Mouse (Mus musculus) lung, embryonic 14.5 days (tissue): ENCODE measurements at regions not wholly inside any gene's neighbourhood (a gene's known extent, or its start where the extent isn't known, plus 50 kb on each side); places are given as distances from the start of the nearest gene placed in this dataset.
A peak's percentile ranks its signal among the peaks of the same experiment; 100 is the strongest.

Source experiments
- ATAC-seq: fragments of 200-750 bp; cut with Nextera tagmentation; 2 replicates; pipeline ENCODE4 v1.8.0; 2017; ENCODE audit warnings: mild to moderate bottlenecking, moderate TSS enrichment, moderate library complexity; ENCODE audit not compliant: insufficient read depth
- DNase-seq: peaks from one replicate; pipeline ENCODE4 v3.0.0-alpha.2; 2015
- H3K27ac ChIP-seq: fragments of 300-500 bp; sonication (generic); 2 replicates; pipeline ENCODE4 v1.5.1; 2014; ENCODE audit warnings: low read depth, mild to moderate bottlenecking, moderate library complexity
- H3K27me3 ChIP-seq: fragments of 300-500 bp; sonication (generic); 2 replicates; pipeline ENCODE4 v1.6.1; 2014; ENCODE audit warnings: low read length, control low read depth; ENCODE audit not compliant: insufficient read depth
- H3K36me3 ChIP-seq: fragments of 300-500 bp; sonication (generic); 2 replicates; pipeline ENCODE4 v1.6.1; 2014; ENCODE audit warnings: control low read depth; ENCODE audit not compliant: insufficient read depth
- H3K4me1 ChIP-seq: fragments of 300-500 bp; sonication (generic); 2 replicates; pipeline ENCODE4 v1.6.1; 2014; ENCODE audit warnings: antibody characterized with exemption, control low read depth; ENCODE audit not compliant: insufficient read depth
- H3K4me2 ChIP-seq: fragments of 300-500 bp; sonication (generic); 2 replicates; pipeline ENCODE4 v1.6.1; 2014; ENCODE audit warnings: mild to moderate bottlenecking
- H3K4me3 ChIP-seq: fragments of 300-500 bp; sonication (generic); 2 replicates; pipeline ENCODE4 v1.5.1; 2014; ENCODE audit warnings: low read depth, low read length
- H3K9ac ChIP-seq: fragments of 300-500 bp; sonication (generic); 2 replicates; pipeline ENCODE4 v1.6.1; 2014
- H3K9me3 ChIP-seq: fragments of 300-500 bp; sonication (generic); 2 replicates; pipeline ENCODE4 v1.6.1; 2016; ENCODE audit warnings: low read depth, low read length, control low read depth
- CTCF ChIP-seq: IDR thresholded peaks from 2 replicates; pipeline ENCODE4 v1.5.1; 2016; ENCODE audit warnings: antibody characterized with exemption, low read depth
- WGBS: fragments of 180-500 bp; shearing (Covaris S2); extraction: QIAGEN DNeasy Blood & Tissue Kit; methylation state at CpG from one replicate; pipeline ENCODE4 v1.1.7; 2014; 5-methylcytosine and 5-hydroxymethylcytosine counted together

- no peak overlapping the region for H3K27ac ChIP-seq
- H3K4me2 ChIP-seq, result no peak overlapping the region
- no peaks in the 10 kb centered on the region for H3K9me3 ChIP-seq
- H3K27me3 ChIP-seq, result no peaks in the 10 kb centered on the region
- no peak for TF ChIP-seq CTCF
- ATAC-seq, result no peak
- no peaks in the 10 kb centered on the region for H3K36me3 ChIP-seq
- no peak overlapping the region for H3K4me3 ChIP-seq
- no peak overlapping the region for H3K9ac ChIP-seq
- H3K4me1 ChIP-seq, result no peaks in the 10 kb centered on the region
- 62% methylated on average over 1 of the region's 1 CpGs for WGBS
- no peak for DNase-seq
Observed at GRCm38 (mm10) chr1:47014526-47014925, 121.9 kb upstream of the Slc39a10 start.

DNA sequence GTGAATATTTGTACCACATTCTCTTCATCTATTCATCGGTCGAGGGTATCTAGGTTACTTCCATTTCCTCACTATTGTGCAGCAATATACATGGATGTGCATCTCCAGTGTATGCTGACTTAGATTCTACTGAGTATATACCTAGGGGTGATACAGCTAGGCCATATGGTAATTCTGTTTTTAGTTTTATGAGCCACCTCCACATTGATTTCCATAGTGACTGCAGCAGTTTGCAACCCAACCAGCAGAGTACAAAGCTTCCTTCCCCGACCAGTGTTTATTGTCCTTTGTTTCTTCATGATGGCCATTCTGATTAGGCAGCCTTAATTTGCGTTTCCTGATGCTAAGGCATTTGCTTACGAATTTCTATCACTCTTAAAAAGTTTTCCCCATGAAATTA is 111.1 kb upstream of the Slc39a10 start:
- H3K4me3 ChIP-seq, result no peak overlapping the region
- TF ChIP-seq CTCF, result no peak
- H3K27me3 ChIP-seq, result no peaks in the 10 kb centered on the region
- no peak overlapping the region for H3K27ac ChIP-seq
- no peak overlapping the region for H3K9ac ChIP-seq
- no peaks in the 10 kb centered on the region for H3K9me3 ChIP-seq
- H3K4me2 ChIP-seq, result no peak overlapping the region
- WGBS, result 73% methylated on average over 5 of the region's 5 CpGs
- DNase-seq (no peak), ATAC-seq (no peak)
- no peaks in the 10 kb centered on the region for H3K4me1 ChIP-seq
- H3K36me3 ChIP-seq, result no peaks in the 10 kb centered on the region

DNA sequence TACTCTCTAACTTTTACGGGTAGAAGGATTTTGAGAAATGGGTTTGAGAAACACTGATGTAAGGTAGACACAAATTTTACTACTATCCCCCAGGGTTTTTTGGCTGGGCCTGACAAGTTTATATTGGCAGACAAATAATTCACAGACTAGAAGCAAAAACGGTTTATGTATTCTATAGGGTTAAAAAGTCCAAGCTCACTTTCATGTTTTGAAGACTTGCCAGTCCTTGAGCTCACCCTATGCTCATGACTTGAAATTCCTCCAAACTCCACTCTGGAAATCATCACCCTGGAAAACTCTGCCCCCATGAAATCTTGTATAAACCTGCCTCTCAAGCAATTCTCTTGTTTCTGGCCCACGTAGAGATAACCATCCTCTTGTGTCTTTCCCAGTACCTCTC is 106.7 kb upstream of the Slc39a10 start:
- no peak for DNase-seq
- H3K4me2 ChIP-seq, result no peak overlapping the region
- TF ChIP-seq CTCF, result no peak
- H3K27me3 ChIP-seq, result no peaks in the 10 kb centered on the region
- H3K4me1 ChIP-seq, result no peaks in the 10 kb centered on the region
- H3K36me3 ChIP-seq, result no peaks in the 10 kb centered on the region
- 41% methylated on average over 3 of the region's 3 CpGs for whole genome bisulfite sequencing
- no peak for ATAC-seq
- H3K4me3 ChIP-seq, result no peak overlapping the region
- H3K27ac ChIP-seq, result no peak overlapping the region
- H3K9ac ChIP-seq, result no peak overlapping the region
- H3K9me3 ChIP-seq, result no peaks in the 10 kb centered on the region

GRCm38 (mm10) chr1:46985978-46986377 is 93.3 kb upstream of the Slc39a10 start:
- no peaks in the 10 kb centered on the region for H3K36me3 ChIP-seq
- no peak overlapping the region for H3K27ac ChIP-seq
- no peak for TF ChIP-seq CTCF
- WGBS, result 77% methylated on average over 1 of the region's 1 CpGs
- no peak overlapping the region for H3K9ac ChIP-seq
- H3K4me1 ChIP-seq, result no peaks in the 10 kb centered on the region
- H3K4me3 ChIP-seq, result no peak overlapping the region
- DNase-seq (no peak), ATAC-seq (no peak)
- no peaks in the 10 kb centered on the region for H3K27me3 ChIP-seq
- no peak overlapping the region for H3K4me2 ChIP-seq
- no peaks in the 10 kb centered on the region for H3K9me3 ChIP-seq

GRCm38 (mm10) chr1:46983093-46983492 is 90.4 kb upstream of the Slc39a10 start:
- Histone ChIP-seq H3K9me3 (no peaks in the 10 kb centered on the region), H3K4me2 (no peak overlapping the region), H3K27me3 (no peaks in the 10 kb centered on the region), H3K27ac (no peak overlapping the region), H3K4me1 (no peaks in the 10 kb centered on the region), H3K4me3 (no peak overlapping the region), H3K9ac (no peak overlapping the region), H3K36me3 (no peaks in the 10 kb centered on the region)
- 84% methylated on average over 1 of the region's 1 CpGs for WGBS
- TF ChIP-seq CTCF, result no peak
- ATAC-seq, result no peak
- no peak for DNase-seq

DNA sequence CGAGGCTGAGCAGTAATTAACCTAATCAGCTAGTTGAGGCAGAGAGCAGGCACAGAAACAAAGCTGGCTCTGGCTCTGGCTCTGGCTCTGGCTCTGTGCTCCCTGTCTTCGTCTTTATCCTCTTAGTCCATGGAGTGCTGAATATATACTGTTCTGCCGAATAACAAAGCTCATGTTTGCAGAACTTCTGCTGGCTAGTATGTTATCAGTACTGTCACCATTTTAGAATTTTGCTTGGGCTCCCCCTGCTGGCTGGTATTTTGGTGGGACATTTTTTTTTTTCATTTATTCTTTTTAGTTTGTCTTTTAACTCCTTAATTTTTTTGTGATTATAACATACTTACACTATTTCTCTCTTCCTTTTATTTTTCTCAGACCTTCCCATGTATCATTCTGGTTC is 77.8 kb upstream of the Slc39a10 start:
- TF ChIP-seq CTCF, result peak; percentile 66
- 13% methylated on average over 3 of the region's 3 CpGs for WGBS
- Histone ChIP-seq H3K36me3 (no peaks in the 10 kb centered on the region), H3K4me3 (no peak overlapping the region), H3K27ac (no peak overlapping the region), H3K9ac (no peak overlapping the region), H3K9me3 (no peaks in the 10 kb centered on the region), H3K27me3 (no peaks in the 10 kb centered on the region), H3K4me2 (no peak overlapping the region), H3K4me1 (no peaks in the 10 kb centered on the region)
- ATAC-seq (peak; percentile 81), DNase-seq (peak; percentile 80)

DNA sequence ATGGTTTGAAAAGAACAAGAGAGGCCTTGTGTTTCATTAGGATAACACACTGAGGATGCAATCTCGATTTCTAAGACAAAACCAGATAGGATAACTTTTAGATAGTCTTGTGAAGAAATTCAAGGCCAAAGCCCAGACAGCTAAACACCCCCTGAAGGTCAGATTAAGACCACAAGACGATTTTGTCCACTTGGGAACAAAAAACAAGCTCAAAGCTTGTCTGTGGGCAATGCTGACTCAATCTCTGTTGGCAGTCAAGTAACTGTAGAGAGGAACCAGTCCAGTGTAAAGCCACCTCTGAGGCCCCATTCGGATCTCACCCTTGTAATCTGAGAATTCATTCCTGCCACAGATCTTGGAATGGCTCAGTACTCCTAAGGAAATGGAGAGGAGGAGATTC is 75.7 kb upstream of the Slc39a10 start:
- no peak for ATAC-seq

DNA sequence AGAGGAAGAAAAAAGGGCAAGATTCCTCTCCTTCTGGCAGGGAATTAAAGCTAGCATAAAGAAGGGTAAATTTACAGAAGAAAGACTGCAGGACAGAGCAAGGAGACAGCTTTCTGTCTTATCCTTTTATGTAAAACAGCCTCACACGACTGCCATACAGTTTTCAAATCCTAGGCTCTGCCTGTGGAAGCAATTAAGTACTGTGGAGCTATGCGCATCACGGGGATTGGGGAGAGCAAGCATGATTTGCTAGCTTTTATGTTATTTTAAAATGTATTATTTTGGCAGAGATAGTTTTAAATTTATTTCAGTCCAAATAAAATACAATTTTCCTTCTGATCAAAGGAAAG is 74.2 kb upstream of the Slc39a10 start:
- WGBS, result 42% methylated on average over 3 of the region's 3 CpGs
- Histone ChIP-seq H3K4me2 (no peak overlapping the region), H3K4me1 (no peaks in the 10 kb centered on the region), H3K27ac (no peak overlapping the region), H3K4me3 (no peak overlapping the region), H3K36me3 (no peaks in the 10 kb centered on the region), H3K9me3 (no peaks in the 10 kb centered on the region), H3K27me3 (no peaks in the 10 kb centered on the region), H3K9ac (no peak overlapping the region)
- TF ChIP-seq CTCF, result no peak
- no peak for DNase-seq
- ATAC-seq, result no peak

More for the DNA sequence above, 75.7 kb upstream of the Slc39a10 start:
- TF ChIP-seq CTCF, result no peak
- no peak for DNase-seq
- no peak overlapping the region for H3K27ac ChIP-seq
- 64% methylated on average over 3 of the region's 3 CpGs for WGBS
- H3K27me3 ChIP-seq, result no peaks in the 10 kb centered on the region
- H3K4me1 ChIP-seq, result no peaks in the 10 kb centered on the region
- no peaks in the 10 kb centered on the region for H3K9me3 ChIP-seq
- H3K9ac ChIP-seq, result no peak overlapping the region
- H3K36me3 ChIP-seq, result no peaks in the 10 kb centered on the region
- no peak overlapping the region for H3K4me2 ChIP-seq
- H3K4me3 ChIP-seq, result no peak overlapping the region
